ENCODE assay signal across 17 mouse cellular contexts in the genomic region with DNA sequence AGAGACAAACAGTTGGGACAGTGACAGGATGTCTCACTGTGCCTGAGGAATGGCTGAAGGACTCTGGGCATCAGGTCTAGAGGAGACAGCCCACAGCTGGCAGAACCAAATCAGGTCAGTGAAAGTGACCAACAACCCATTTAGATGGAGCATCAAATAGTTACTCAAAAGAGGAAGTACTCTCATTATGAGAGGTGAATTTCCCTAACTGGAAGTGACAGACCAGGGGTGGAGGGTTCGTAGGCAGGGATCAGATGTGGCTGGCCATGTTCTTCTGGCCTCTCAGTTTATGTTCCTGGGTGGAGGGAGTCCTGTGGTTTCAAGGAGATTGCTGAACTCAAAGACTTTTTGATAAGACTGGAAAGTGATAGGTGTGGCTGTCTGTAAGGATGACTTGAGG. TPM values are rescaled to one million over a fixed set of nuclear protein-coding genes. Genes with fewer than 3 reads are reported as not detected.
DNase-seq lines count a peak whose midpoint lies in the region; ATAC-seq lines count a peak whose summit lies in the region.
"Had no signal": no experiment of that assay in that cellular context is flagged by ENCODE, and none has a peak within 500 bp of the region (broad histone marks: within the 10 kb centered on the region; RNA-seq: fewer than 3 reads in every experiment).

No protein-coding gene starts in this region.

- peak; percentile 2 for DNase-seq in adrenal gland, postnatal 14 days
- no peak for DNase-seq in adrenal gland, adult 2 months
- DNase-seq in spleen, postnatal 4 days (ENCODE audit: low spot score in 2 of 2): no peak
- DNase-seq in heart, postnatal 36 days: no peak
- no peak for DNase-seq in gastrocnemius, postnatal 4 days (ENCODE audit: low spot score in 2 of 2)
- DNase-seq: adrenal gland, postnatal 10 days; cerebellum, adult 11-12 months; cerebellum, adult 9-10 months; cerebellum, postnatal 36 days; forebrain, postnatal 0 days; gastrocnemius, adult 2 months; gastrocnemius, postnatal 25 days; heart, adult 18-20 months; heart, postnatal 10 days had no signal

- intact Hi-C loops in heart, postnatal 36 days (cut with DNase I): no loop called here

- ATAC-seq in granulocyte monocyte progenitor cell, adult 5-6 weeks (replicated peaks; ENCODE audit: poor library complexity, severe bottlenecking): peak; percentile 73
- ATAC-seq in megakaryocyte progenitor cell, adult 5-6 weeks (replicated peaks; ENCODE audit: poor library complexity): peak; percentile 63
- ATAC-seq: forebrain, embryonic 13.5 days; forebrain, postnatal 0 days had no signal

RNA-seq across cellular contexts. Expression of a gene that starts 40.9 kb away (rescaled TPM):
- total RNA-seq in adrenal gland, postnatal 14 days (2021): 46.7 and 69.3 TPM in 2 replicates
- 10 to 100 TPM; 28.2 to 39.5 TPM for total RNA-seq in adrenal gland, adult 2 months (2021)
- 31.5 and 35.7 TPM in 2 replicates for polyA plus RNA-seq in adrenal gland, adult 2 months (2012; rRNA removed)
- 6.5 and 17.4 TPM in 2 replicates for total RNA-seq in granulocyte monocyte progenitor cell, adult 5-6 weeks (2014; fragmentation: Nextera tagmentation)
- 5.2 and 11.3 TPM in 2 replicates for total RNA-seq in granulocyte monocyte progenitor cell, adult 5-6 weeks (2017)
- 4.2 and 5.2 TPM in 2 replicates for total RNA-seq in megakaryocyte progenitor cell, adult 5-6 weeks (2015)
- 9.7 and 10.8 TPM in 2 replicates for total RNA-seq in megakaryocyte progenitor cell, adult 5-6 weeks (2017)
- 10 to 100 TPM; 26.8 to 37.1 TPM for total RNA-seq in heart, postnatal 36 days (2021)
- total RNA-seq in gastrocnemius, postnatal 4 days (2021): 10 to 100 TPM; 36.9 to 44.0 TPM
